Mouse (Mus musculus) megakaryocyte progenitor cell, adult 5-6 weeks (primary cell): ENCODE results near the gene Ppargc1a. TPM values are rescaled to one million over a fixed set of nuclear protein-coding genes. Genes with fewer than 3 reads are reported as not detected.
A peak's percentile ranks its signal among the peaks of the same experiment; 100 is the strongest.

ENCODE experiments used
- ATAC-seq: replicated peaks from 2 replicates; pipeline ENCODE4 v1.8.0; 2016; ENCODE audit warnings: mild to moderate bottlenecking, moderate TSS enrichment, inconsistent platforms; ENCODE audit not compliant: poor library complexity
- total RNA-seq, 2 experiments: library from RNA; stranded (forward) in 1 of 2; stranded (reverse) in 1 of 2; fragments of 157-497, 149-512 nt in 1 of 2; fragments of 200-1000 nt in 1 of 2; gene quantifications; 2 replicates each; pipeline versions ENCODE4 v1.2.3 to v1.2.4; 2015 to 2017

Gene Ppargc1a
- 0.27 TPM in 1 of 2 replicates, not detected in the other for total RNA-seq (2015)
- total RNA-seq (2017), result 1.9 TPM in 1 of 2 replicates, not detected in the other

GRCm38 (mm10) chr5:51567659-51568058, at the start of gene Ppargc1a:
Ppargc1a (minus strand) TSS chr5:51567726.
- no peak for ATAC-seq

DNA sequence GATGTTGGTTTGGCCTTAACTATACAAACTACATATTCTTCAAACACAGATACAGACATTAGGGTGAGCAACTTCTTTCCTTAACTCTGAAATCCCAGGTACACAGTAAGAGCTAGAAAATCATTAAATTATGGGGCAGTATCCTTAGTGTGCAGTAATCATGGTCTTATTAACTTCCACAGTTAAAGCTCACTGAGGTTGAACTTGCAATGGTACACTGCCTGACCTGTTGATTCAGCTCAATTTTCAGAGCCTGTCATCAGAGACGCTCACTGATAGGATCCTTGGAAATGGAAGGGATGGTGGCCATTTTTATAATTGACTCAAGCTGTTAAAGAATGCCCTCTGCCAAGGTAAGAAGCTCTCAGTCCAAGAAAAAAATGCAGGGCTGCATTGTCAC, 49.4 kb upstream of the Ppargc1a start:
- no peak for ATAC-seq

DNA sequence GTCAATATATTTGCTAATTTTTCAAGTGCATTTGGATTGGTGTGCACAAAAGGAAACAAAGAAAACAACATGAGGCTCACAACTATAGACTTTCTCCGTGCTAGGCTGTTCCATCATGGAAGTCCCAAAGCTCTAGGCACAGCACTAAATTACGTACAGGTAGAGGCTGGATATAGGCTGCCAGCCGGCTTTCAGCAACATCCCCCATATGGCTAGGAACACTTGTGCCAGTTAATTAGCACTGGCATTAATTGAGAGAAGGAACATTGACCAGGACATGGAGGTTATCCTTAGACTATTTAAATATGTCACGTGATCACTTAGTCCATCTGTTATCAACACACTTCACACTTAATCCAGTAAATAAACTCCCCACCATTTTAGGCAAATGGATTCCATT, 44.5 kb upstream of the Ppargc1a start:
- ATAC-seq, result no peak

- no peak for ATAC-seq
These were observed 40.4 kb upstream of the Ppargc1a start for GRCm38 (mm10) chr5:51607686-51608480.

DNA sequence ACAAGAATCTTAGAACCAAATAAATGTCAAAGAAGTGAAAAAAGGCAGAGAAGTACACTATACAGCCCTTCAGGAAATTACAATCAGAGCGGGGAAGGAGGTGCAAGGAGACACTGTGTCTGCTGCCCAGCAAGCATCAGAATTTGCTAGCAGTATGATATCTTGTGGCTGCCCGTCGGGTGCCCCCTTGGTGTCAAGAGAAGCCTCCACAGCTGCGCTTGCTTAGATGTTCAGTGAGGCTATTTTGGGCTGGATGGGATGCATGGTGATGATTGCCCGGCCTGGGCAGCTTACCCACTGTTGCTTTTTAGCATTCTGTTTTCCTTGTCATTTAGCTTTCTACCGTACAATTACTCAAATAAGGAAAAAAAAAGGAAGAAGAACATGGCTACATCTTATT, 32.0 kb upstream of the Ppargc1a start:
- ATAC-seq, result no peak

DNA sequence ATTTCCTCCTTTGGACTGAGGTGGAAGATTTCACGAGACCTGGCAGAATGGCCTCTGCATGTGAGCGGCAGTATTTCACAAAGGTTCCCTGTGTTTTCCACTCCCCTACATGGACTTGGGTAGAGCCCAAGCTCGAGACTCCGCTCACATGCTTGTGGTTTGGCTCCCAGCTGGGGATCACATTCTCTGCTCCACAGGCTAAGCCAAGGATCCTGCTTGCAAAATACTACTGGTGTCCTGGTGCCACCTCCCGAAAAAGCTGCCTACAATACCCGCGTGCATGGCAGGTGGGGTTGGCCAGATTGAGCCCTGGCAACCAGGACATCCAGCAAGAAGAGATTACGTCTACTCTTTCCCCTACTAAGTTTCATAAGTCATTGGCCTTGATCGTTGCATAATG, 28.1 kb upstream of the Ppargc1a start:
- no peak for ATAC-seq

- no peak for ATAC-seq
These were observed 24.7 kb upstream of the Ppargc1a start for GRCm38 (mm10) chr5:51592206-51592605.

DNA sequence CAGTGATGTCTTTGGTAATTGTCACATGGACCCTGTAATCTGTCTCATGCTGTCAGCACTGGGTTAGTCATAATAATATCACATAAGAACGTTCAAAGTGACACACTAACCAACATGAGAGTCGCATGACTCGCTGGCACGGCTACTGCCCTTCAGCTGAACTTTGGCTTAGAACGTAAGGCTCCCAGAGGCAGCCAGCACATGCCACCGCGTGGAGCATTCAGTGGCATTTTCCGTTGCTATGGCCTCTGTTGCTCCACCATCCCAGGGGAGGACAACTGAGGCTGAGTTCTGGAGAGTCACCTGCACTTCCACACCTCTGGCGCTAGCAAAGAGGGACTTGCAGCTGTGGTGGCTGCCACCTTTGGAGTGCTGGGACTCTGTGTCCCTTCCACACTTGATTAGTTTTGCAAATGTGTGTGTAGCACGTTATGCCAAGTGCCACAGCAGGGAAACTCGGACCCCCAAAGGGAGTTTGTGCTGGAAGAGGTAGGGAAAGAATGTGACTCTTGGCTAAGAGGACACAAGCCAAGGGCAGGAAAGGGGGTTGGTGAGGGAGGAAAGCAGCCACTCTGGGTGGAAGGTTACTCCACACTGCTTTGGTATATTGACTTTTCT, 24.1 kb upstream of the Ppargc1a start:
- ATAC-seq, result no peak

- ATAC-seq, result no peak
These were observed 18.7 kb upstream of the Ppargc1a start for GRCm38 (mm10) chr5:51586187-51586586.

GRCm38 (mm10) chr5:51584987-51585386, 17.5 kb upstream of the Ppargc1a start:
- peak; percentile 91 for ATAC-seq

GRCm38 (mm10) chr5:51584186-51584585, 16.7 kb upstream of the Ppargc1a start:
- ATAC-seq, result no peak

DNA sequence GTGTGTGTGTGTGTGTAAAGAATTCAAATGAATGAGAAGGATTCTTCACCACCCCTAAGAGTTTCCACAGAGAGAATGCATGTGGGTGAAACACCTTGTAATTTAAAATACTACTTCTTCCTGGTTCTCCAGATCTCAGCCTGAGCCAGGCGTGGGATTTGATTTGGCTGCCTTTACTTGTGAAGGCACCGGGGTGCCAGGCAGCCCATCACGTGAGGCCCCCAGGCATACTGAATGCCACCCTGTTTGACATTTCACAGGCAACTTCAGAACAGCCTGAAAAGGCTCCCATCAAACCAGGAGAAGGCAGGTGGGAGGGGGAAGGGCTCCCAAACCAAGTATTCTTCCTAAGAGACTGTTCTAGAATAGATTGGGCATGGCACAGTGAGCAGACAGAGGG, 16.1 kb upstream of the Ppargc1a start:
- no peak for ATAC-seq

- no peak for ATAC-seq
These were observed 15.5 kb upstream of the Ppargc1a start for GRCm38 (mm10) chr5:51583030-51583429.

DNA sequence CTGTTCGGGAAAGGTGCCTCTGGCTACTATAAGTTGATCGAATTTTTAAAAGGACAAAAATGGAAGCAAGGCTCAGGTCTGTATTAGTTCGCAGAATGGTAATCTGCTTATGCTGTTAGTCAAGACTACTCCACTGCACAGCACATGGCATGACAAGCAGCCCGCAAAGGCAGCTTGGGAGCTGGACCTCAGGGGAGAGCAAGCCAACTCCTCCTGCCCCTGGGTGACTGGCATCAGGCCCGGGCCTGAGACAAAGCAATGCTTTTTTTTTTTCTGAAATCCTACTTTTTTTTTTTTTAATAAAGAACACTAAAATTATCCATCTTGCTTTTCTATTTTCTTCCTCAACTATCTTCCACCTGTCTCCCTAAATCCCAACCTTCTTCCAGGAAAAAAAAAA, 15.1 kb upstream of the Ppargc1a start:
- no peak for ATAC-seq

DNA sequence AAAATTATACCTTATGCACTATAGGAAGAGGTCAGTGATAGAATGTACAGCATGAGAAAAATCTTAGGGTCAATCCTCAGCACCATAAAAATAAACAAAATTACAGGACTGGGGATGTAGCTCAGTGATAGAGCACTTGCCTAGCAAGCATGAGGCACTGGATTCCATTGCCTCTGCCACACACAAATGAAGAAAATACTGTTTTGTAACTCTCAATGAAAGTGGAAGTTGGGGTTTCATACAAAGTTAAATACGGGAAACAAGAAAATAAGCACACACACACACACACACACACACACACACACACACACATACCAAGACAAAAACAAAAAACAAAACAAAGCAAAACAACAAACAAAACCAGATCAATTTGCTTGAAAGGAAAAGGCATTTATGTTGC, 10.1 kb upstream of the Ppargc1a start:
- peak; percentile 77 for ATAC-seq

- ATAC-seq, result no peak
These were observed 6.2 kb upstream of the Ppargc1a start for GRCm38 (mm10) chr5:51573770-51574169.

DNA sequence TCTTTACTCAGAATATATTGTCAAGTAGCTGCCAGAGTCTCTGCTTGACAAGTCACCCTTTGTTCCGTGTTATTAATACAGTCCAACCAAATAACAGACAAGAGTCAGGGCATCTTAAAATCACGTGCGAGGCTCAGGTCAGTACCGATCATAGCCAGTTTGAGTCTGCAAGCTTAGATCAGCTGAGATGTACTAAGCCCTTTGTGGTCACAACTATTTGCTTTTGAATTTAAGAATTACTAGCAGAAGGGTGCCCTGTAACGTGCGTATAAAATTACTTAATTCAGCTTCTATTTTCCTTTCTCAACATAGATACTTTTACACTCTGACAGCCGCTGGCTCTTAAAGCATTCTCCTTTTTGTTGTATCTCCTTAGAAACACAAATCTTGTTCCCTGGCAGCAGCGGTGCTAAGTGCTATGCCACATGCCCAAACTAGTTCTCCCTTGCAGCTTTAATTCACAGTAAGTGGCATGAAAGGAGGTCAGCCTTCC, 718 bp upstream of the Ppargc1a start:
- ATAC-seq, result no peak

GRCm38 (mm10) chr5:51565672-51566071, 1.9 kb downstream of the Ppargc1a start:
- ATAC-seq, result no peak

- ATAC-seq, result no peak
These were observed 2.5 kb downstream of the Ppargc1a start for GRCm38 (mm10) chr5:51565038-51565437.

GRCm38 (mm10) chr5:51563574-51563973, 4.0 kb downstream of the Ppargc1a start:
- ATAC-seq, result peak; percentile 55

- ATAC-seq, result no peak
These were observed 9.8 kb downstream of the Ppargc1a start for GRCm38 (mm10) chr5:51557607-51558278.

DNA sequence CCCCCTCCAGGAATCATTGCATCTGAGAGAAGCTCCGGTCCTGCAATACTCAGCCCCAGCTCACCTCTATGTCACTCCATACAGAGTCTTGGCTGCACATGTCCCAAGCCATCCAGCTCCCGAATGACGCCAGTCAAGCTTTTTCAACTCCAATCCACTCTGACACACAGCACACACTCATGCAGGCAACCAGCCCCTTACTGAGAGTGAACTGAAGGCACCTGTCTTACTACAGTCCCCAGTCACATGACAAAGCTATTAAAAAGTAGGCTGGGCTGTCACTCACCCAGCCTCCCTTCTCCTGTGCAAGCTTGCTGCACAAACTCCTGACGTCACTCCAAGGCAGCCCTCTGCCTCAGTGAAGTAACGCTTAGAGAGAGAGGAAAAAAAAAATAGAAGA, 13.9 kb downstream of the Ppargc1a start:
- peak; percentile 54 for ATAC-seq
